24 mouse cellular contexts compared by ENCODE assay signal in genomic region chr4:123196695-123197094, GRCm38 (mm10). TPM values are rescaled to one million over a fixed set of nuclear protein-coding genes. Genes with fewer than 3 reads are reported as not detected.
DNase-seq lines count a peak whose midpoint lies in the region; ATAC-seq lines count a peak whose summit lies in the region.
"Had no signal": no experiment of that assay in that cellular context is flagged by ENCODE, and none has a peak within 500 bp of the region (broad histone marks: within the 10 kb centered on the region; RNA-seq: fewer than 3 reads in every experiment).

No protein-coding gene starts in this region.

- peaks cover 15% of the 10 kb centered on the region for H3K4me1 ChIP-seq in kidney, embryonic 15.5 days

- no peak for ATAC-seq in kidney, embryonic 15.5 days (replicated peaks; ENCODE audit: low FRiP score)
- ATAC-seq: activated CD4-positive, CD25-positive, alpha-beta regulatory T cell, adult 4 months; forebrain, embryonic 16.5 days; hindbrain, postnatal 0 days; Patski had no signal

- DNase-seq in kidney, adult 11 months, result peak; percentile 40
- DNase-seq in adrenal gland, adult 8-10 months, result peak; percentile 61
- peak; percentile 42 for DNase-seq in adrenal gland, postnatal 14 days
- DNase-seq in kidney, postnatal 14 days, result peak; percentile 27
- DNase-seq in lung, postnatal 10 days, result no peak
- DNase-seq in heart, postnatal 10 days, result no peak
- DNase-seq: cerebellum, adult 11-12 months; cerebellum, adult 9-10 months; cerebellum, postnatal 25 days; gastrocnemius, postnatal 10 days; heart, adult 18-20 months; heart, postnatal 14 days had no signal

- no peak overlapping the region for H3K27ac ChIP-seq in kidney, embryonic 15.5 days
- H3K27ac ChIP-seq: embryonic facial prominence, embryonic 12.5 days; heart, embryonic 10.5 days; hindbrain, embryonic 13.5 days; hindbrain, postnatal 0 days had no signal

- intact Hi-C loops in heart, postnatal 10 days (cut with DNase I), result no loop called here

- H3K9me3 ChIP-seq in kidney, embryonic 15.5 days (replicated peaks), result no peaks in the 10 kb centered on the region
- H3K9me3 ChIP-seq: embryonic facial prominence, embryonic 12.5 days; heart, embryonic 10.5 days; hindbrain, embryonic 13.5 days had no signal

- H3K27me3 ChIP-seq in kidney, embryonic 15.5 days, result peaks cover 40% of the 10 kb centered on the region

- 34% methylated on average over 6 of the region's 6 CpGs for WGBS in kidney, embryonic 15.5 days

- H3K9ac ChIP-seq in kidney, embryonic 15.5 days, result no peak overlapping the region
- H3K9ac ChIP-seq: embryonic facial prominence, embryonic 12.5 days; hindbrain, embryonic 13.5 days had no signal

- H3K4me2 ChIP-seq in kidney, embryonic 15.5 days, result no peak overlapping the region
- H3K4me2 ChIP-seq: embryonic facial prominence, embryonic 12.5 days; hindbrain, embryonic 13.5 days had no signal

- H3K4me3 ChIP-seq in kidney, embryonic 15.5 days (replicated peaks), result no peak overlapping the region
- H3K4me3 ChIP-seq: embryonic facial prominence, embryonic 12.5 days; heart, embryonic 10.5 days; hindbrain, embryonic 13.5 days had no signal

- H3K36me3 ChIP-seq in kidney, embryonic 15.5 days, result no peaks in the 10 kb centered on the region
- H3K36me3 ChIP-seq: embryonic facial prominence, embryonic 12.5 days; heart, embryonic 10.5 days; hindbrain, embryonic 13.5 days had no signal

RNA-seq across cellular contexts. Expression of gene Nt5c1a, which starts 4.6 kb away (rescaled TPM):
- polyA plus RNA-seq in kidney, embryonic 15.5 days (2015; fragmentation: Nextera tagmentation; extraction: Ambion mirVana), result 0.25 and 0.49 TPM in 2 replicates
- total RNA-seq in adrenal gland, adult 8-10 months (2022), result 100 to 1,000 TPM in 2 of 4 experiments, 10 to 100 TPM in 2; 65.4 to 137 (median 88.0) TPM
- total RNA-seq in adrenal gland, postnatal 14 days (2021), result 23.8 and 25.4 TPM in 2 replicates
- 10 to 100 TPM; 33.4 to 35.0 TPM for total RNA-seq in heart, postnatal 10 days (2021)
- total RNA-seq: CH12.LX; hematopoietic stem cell, adult 5-6 weeks had no signal
- polyA plus RNA-seq: activated CD4-positive, CD25-positive, alpha-beta regulatory T cell, adult 4 months; embryonic facial prominence, embryonic 12.5 days; forebrain, embryonic 11.5 days; forebrain, embryonic 16.5 days; hindbrain, embryonic 13.5 days; intestine, embryonic 14.5 days; Patski had no signal

RNA-seq across cellular contexts. Expression of gene Hpcal4, which starts 13.7 kb away (rescaled TPM):
- 1.3 TPM in 2 replicates for polyA plus RNA-seq in kidney, embryonic 15.5 days (2015; fragmentation: Nextera tagmentation; extraction: Ambion mirVana)
- 1 to 10 TPM; 5.0 to 9.1 (median 7.2) TPM for total RNA-seq in adrenal gland, adult 8-10 months (2022)
- total RNA-seq in adrenal gland, postnatal 14 days (2021), result 5.4 and 6.3 TPM in 2 replicates
- under 1 TPM; 0.40 to 0.89 TPM for total RNA-seq in heart, postnatal 10 days (2021)
- total RNA-seq: CH12.LX; hematopoietic stem cell, adult 5-6 weeks had no signal
- polyA plus RNA-seq: activated CD4-positive, CD25-positive, alpha-beta regulatory T cell, adult 4 months; Patski had no signal

RNA-seq across cellular contexts. Expression of gene Heyl, which starts 36.7 kb away (rescaled TPM):
- 44.2 and 47.7 TPM in 2 replicates for polyA plus RNA-seq in kidney, embryonic 15.5 days (2015; fragmentation: Nextera tagmentation; extraction: Ambion mirVana)
- 10 to 100 TPM in 2 of 4 experiments, 1 to 10 TPM in 2; 4.6 to 13.5 (median 8.9) TPM for total RNA-seq in adrenal gland, adult 8-10 months (2022)
- 14.1 and 17.8 TPM in 2 replicates for total RNA-seq in adrenal gland, postnatal 14 days (2021)
- 10 to 100 TPM; 31.6 to 34.3 TPM for total RNA-seq in heart, postnatal 10 days (2021)
- total RNA-seq: CH12.LX; hematopoietic stem cell, adult 5-6 weeks had no signal
- polyA plus RNA-seq: activated CD4-positive, CD25-positive, alpha-beta regulatory T cell, adult 4 months; Patski had no signal

RNA-seq across cellular contexts. Expression of gene Ppie, which starts 56.9 kb away (rescaled TPM):
- 105 and 109 TPM in 2 replicates for polyA plus RNA-seq in kidney, embryonic 15.5 days (2015; fragmentation: Nextera tagmentation; extraction: Ambion mirVana)
- total RNA-seq in adrenal gland, adult 8-10 months (2022), result 10 to 100 TPM; 55.8 to 65.6 (median 58.6) TPM
- total RNA-seq in adrenal gland, postnatal 14 days (2021), result 41.4 and 43.1 TPM in 2 replicates
- 10 to 100 TPM; 28.4 to 29.2 TPM for total RNA-seq in heart, postnatal 10 days (2021)

Comparison
In these comparisons a context has a peak if more than half of its experiments do, and no peak if none do; other contexts are left out.
1. DNase-seq: peak in kidney, adult 11 months (single experiment), adrenal gland, adult 8-10 months (single experiment), adrenal gland, postnatal 14 days (single experiment) and kidney, postnatal 14 days (single experiment); none in lung, postnatal 10 days (single experiment) and heart, postnatal 10 days (0 of 2).